Mouse (Mus musculus) heart, adult 2 months (tissue): ENCODE data around the gene Dgkh.
"Not testable (repeated sequence)": the region's sequence is repeated elsewhere in the genome, so short reads cannot be mapped to it uniquely, and the experiment has no call there.

Experiments
- CTCF ChIP-seq: fragments of 200-600 bp; IDR thresholded peaks from 2 replicates; pipeline ENCODE4 v1.8.1; 2022; ENCODE audit warnings: antibody characterized with exemption, mild to moderate bottlenecking, moderate library complexity
- EP300 ChIP-seq: fragments of 200-500 bp; IDR thresholded peaks from 2 replicates; pipeline ENCODE4 v1.6.1; 2011; ENCODE audit warnings: low read depth, low read length, control low read depth; ENCODE audit not compliant: insufficient read depth
- POLR2A ChIP-seq: fragments of 200-500 bp; IDR thresholded peaks from 2 replicates; pipeline ENCODE4 v1.6.1; 2011; ENCODE audit warnings: mild to moderate bottlenecking, low read depth, low read length, control low read depth; ENCODE audit not compliant: insufficient read depth

DNA sequence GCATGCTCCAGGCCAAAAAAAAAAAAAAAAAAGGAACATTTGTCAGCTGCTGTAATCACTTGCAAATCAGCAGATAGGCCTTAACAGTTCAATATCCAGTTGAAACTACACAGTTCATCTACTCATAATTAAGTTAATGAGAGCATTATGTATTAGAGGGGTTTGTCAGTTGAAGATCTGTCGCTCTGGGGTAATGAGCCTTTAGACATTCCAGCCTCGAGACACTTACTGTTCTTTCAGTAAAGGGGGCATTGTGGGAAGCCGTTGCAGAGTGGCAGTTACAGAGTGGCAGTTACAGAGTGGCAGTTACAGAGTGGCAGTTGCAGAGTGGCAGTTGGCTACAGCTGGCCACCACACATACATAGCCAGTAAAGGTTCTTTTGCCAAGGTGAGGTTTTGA lies 177.7 kb downstream of the Dgkh start:
- TF ChIP-seq EP300, POLR2A, CTCF: not testable (repeated sequence)
